Mouse (Mus musculus) heart, embryonic 16.5 days (tissue): Measurements from ENCODE around the gene Pgs1. TPM values are rescaled to one million over a fixed set of nuclear protein-coding genes. Genes with fewer than 3 reads are reported as not detected.

Experiments
- ATAC-seq: fragments of 200-750 bp; cut with Nextera tagmentation; replicated peaks from 2 replicates; pipeline ENCODE4 v1.8.0; 2017; ENCODE audit warnings: moderate number of reproducible peaks; ENCODE audit not compliant: insufficient read depth, low FRiP score; ENCODE audit errors: extremely low read depth
- H3K27ac ChIP-seq: fragments of 300-500 bp; sonication (generic); 2 replicates; pipeline ENCODE4 v1.5.1; 2014; ENCODE audit warnings: mild to moderate bottlenecking, low read length, control low read depth, moderate library complexity
- H3K27me3 ChIP-seq: fragments of 300-500 bp; sonication (generic); 2 replicates; pipeline ENCODE4 v1.6.1; 2014; ENCODE audit warnings: low read length, mixed read lengths; ENCODE audit not compliant: control insufficient read depth, insufficient read depth
- H3K36me3 ChIP-seq: fragments of 300-500 bp; sonication (generic); 2 replicates; pipeline ENCODE4 v1.6.1; 2014; ENCODE audit not compliant: control insufficient read depth, insufficient read depth
- H3K4me1 ChIP-seq: fragments of 300-500 bp; sonication (generic); 2 replicates; pipeline ENCODE4 v1.6.1; 2014; ENCODE audit warnings: low read length, mixed read lengths; ENCODE audit not compliant: control insufficient read depth, insufficient read depth
- H3K4me2 ChIP-seq: fragments of 300-500 bp; sonication (generic); 2 replicates; pipeline ENCODE4 v1.6.1; 2014; ENCODE audit warnings: low read depth, mild to moderate bottlenecking, control low read depth, low read length
- H3K4me3 ChIP-seq: fragments of 300-500 bp; sonication (generic); 2 replicates; pipeline ENCODE4 v1.5.1; 2014; ENCODE audit warnings: mild to moderate bottlenecking, control low read depth, low read length
- H3K9ac ChIP-seq: fragments of 300-500 bp; sonication (generic); 2 replicates; pipeline ENCODE4 v1.6.1; 2014; ENCODE audit warnings: low read length, control low read depth
- H3K9me3 ChIP-seq: fragments of 300-500 bp; sonication (generic); replicated peaks from 2 replicates; pipeline ENCODE4 v1.6.1; 2016; ENCODE audit warnings: low read length; ENCODE audit not compliant: control insufficient read depth
- WGBS: fragments of 180-500 bp; shearing (Covaris S2); extraction: QIAGEN DNeasy Blood & Tissue Kit; methylation state at CpG from one replicate; pipeline ENCODE4 v1.1.7; 2014; 5-methylcytosine and 5-hydroxymethylcytosine counted together
- polyA plus RNA-seq: library from polyadenylated mRNA; unstranded; fragments of >200 nt; fragmentation: Nextera tagmentation; extraction: Ambion mirVana; gene quantifications from 2 replicates; pipeline ENCODE4 v1.2.1, GENCODE M21; 2015

The Pgs1 gene
- polyA plus RNA-seq, 1 experiment from 2014 or later, result 28.9 TPM

- 24% methylated on average over 34 of the region's 34 CpGs for WGBS
- peaks cover 41% of the 10 kb centered on the region for H3K4me1 ChIP-seq
- H3K36me3 ChIP-seq, result no peaks in the 10 kb centered on the region
- peak overlapping the region; percentile 59 for H3K4me3 ChIP-seq
- ATAC-seq, result no peak
- H3K9me3 ChIP-seq, result no peaks in the 10 kb centered on the region
- peak overlapping the region; percentile 70 for H3K4me2 ChIP-seq
- H3K9ac ChIP-seq, result peak overlapping the region; percentile 70
- no peak overlapping the region for H3K27ac ChIP-seq
- H3K27me3 ChIP-seq, result peaks cover 12% of the 10 kb centered on the region; the same call in 1 of the 2 replicates
These were observed 18.7 kb upstream of the Pgs1 start for GRCm38 (mm10) chr11:117967249-117968015.

- 1% methylated on average over 64 of the region's 64 CpGs for WGBS
- H3K36me3 ChIP-seq, result no peaks in the 10 kb centered on the region
- no peak for ATAC-seq
- H3K4me2 ChIP-seq, result peak overlapping the region; percentile 70
- peak overlapping the region; percentile 75 for H3K27ac ChIP-seq
- H3K4me3 ChIP-seq, result peak overlapping the region; percentile 59
- peak overlapping the region; percentile 70 for H3K9ac ChIP-seq
- H3K4me1 ChIP-seq, result peaks cover 34% of the 10 kb centered on the region
- H3K9me3 ChIP-seq, result no peaks in the 10 kb centered on the region
- peaks cover 12% of the 10 kb centered on the region; the same call in 1 of the 2 replicates for H3K27me3 ChIP-seq
These were observed 17.9 kb upstream of the Pgs1 start for GRCm38 (mm10) chr11:117968016-117968671.

- H3K36me3 ChIP-seq, result no peaks in the 10 kb centered on the region
- peak overlapping the region; percentile 70 for H3K4me2 ChIP-seq
- 0% methylated on average over 34 of the region's 34 CpGs for WGBS
- H3K4me1 ChIP-seq, result peaks cover 32% of the 10 kb centered on the region
- H3K27ac ChIP-seq, result peak overlapping the region; percentile 75
- no peaks in the 10 kb centered on the region for H3K9me3 ChIP-seq
- ATAC-seq, result peak; percentile 19
- peak overlapping the region; percentile 70 for H3K9ac ChIP-seq
- H3K27me3 ChIP-seq, result peaks cover 12% of the 10 kb centered on the region; the same call in 1 of the 2 replicates
- H3K4me3 ChIP-seq, result peak overlapping the region; percentile 59
These were observed 17.4 kb upstream of the Pgs1 start for GRCm38 (mm10) chr11:117968716-117969099.

- no peaks in the 10 kb centered on the region for H3K9me3 ChIP-seq
- WGBS, result under 1% methylated on average over 62 of the region's 65 CpGs
- peaks cover 12% of the 10 kb centered on the region; the same call in 1 of the 2 replicates for H3K27me3 ChIP-seq
- H3K4me3 ChIP-seq, result peak overlapping the region; percentile 59
- no peaks in the 10 kb centered on the region for H3K36me3 ChIP-seq
- peak overlapping the region; percentile 75 for H3K27ac ChIP-seq
- H3K9ac ChIP-seq, result peak overlapping the region; percentile 70
- peak overlapping the region; percentile 70 for H3K4me2 ChIP-seq
- ATAC-seq, result peak; percentile 84
- peaks cover 30% of the 10 kb centered on the region for H3K4me1 ChIP-seq
These were observed 16.8 kb upstream of the Pgs1 start for GRCm38 (mm10) chr11:117969100-117969944.

- Histone ChIP-seq H3K27me3 (peaks cover 12% of the 10 kb centered on the region; the same call in 1 of the 2 replicates), H3K36me3 (no peaks in the 10 kb centered on the region), H3K9ac (peak within 1 kb of the TSS; percentile 70), H3K27ac (peak within 1 kb of the TSS; percentile 75), H3K4me3 (peak within 1 kb of the TSS; percentile 59), H3K9me3 (no peaks in the 10 kb centered on the region), H3K4me2 (peak within 1 kb of the TSS; percentile 70), H3K4me1 (peaks cover 30% of the 10 kb centered on the region)
- 12% methylated on average over 21 of the region's 21 CpGs for WGBS
- peak; percentile 6 for ATAC-seq
These were observed 15.9 kb upstream of the Pgs1 start, which contains the start of gene Socs3 for GRCm38 (mm10) chr11:117969945-117970872. TSS of gene Socs3 (minus strand) at chr11:117970047.

GRCm38 (mm10) chr11:117971100-117971499 is 15.0 kb upstream of the Pgs1 start:
- ATAC-seq, result no peak
- WGBS, result 78% methylated on average over 6 of the region's 6 CpGs
- no peaks in the 10 kb centered on the region for H3K9me3 ChIP-seq
- no peaks in the 10 kb centered on the region for H3K36me3 ChIP-seq
- H3K4me1 ChIP-seq, result peaks cover 35% of the 10 kb centered on the region
- no peak overlapping the region for H3K4me3 ChIP-seq
- H3K9ac ChIP-seq, result no peak overlapping the region
- no peak overlapping the region for H3K27ac ChIP-seq
- no peak overlapping the region for H3K4me2 ChIP-seq
- H3K27me3 ChIP-seq, result peaks cover 12% of the 10 kb centered on the region; the same call in 1 of the 2 replicates

GRCm38 (mm10) chr11:117971646-117972242 is 14.3 kb upstream of the Pgs1 start:
- Histone ChIP-seq H3K27ac (no peak overlapping the region), H3K36me3 (no peaks in the 10 kb centered on the region), H3K4me3 (no peak overlapping the region), H3K4me1 (peaks cover 40% of the 10 kb centered on the region), H3K4me2 (no peak overlapping the region), H3K9me3 (no peaks in the 10 kb centered on the region), H3K9ac (no peak overlapping the region), H3K27me3 (peaks cover 6% of the 10 kb centered on the region; the same call in 1 of the 2 replicates)
- ATAC-seq, result no peak
- WGBS, result 56% methylated on average over 2 of the region's 2 CpGs
